Mouse (Mus musculus) G1E (cell line): ENCODE measurements around the gene Nrap.

Experiments
- CTCF ChIP-seq: IDR thresholded peaks from 2 replicates; pipeline ENCODE4 v1.5.1; 2012; ENCODE audit warnings: low read depth, low read length, inconsistent platforms, mixed read lengths
- GATA1 ChIP-seq: IDR thresholded peaks from 2 replicates; pipeline ENCODE4 v1.6.1; 2012; ENCODE audit warnings: borderline replicate concordance, low read length, inconsistent platforms, mixed read lengths
- GATA2 ChIP-seq: IDR thresholded peaks from 2 replicates; pipeline ENCODE4 v1.6.1; 2012; ENCODE audit warnings: low read depth, low read length, inconsistent platforms, borderline replicate concordance
- POLR2AphosphoS5 ChIP-seq: IDR thresholded peaks from 2 replicates; pipeline ENCODE4 v1.6.1; 2012; ENCODE audit warnings: low read depth, low read length, inconsistent platforms; ENCODE audit not compliant: insufficient replicate concordance
- TAL1 ChIP-seq: conservative IDR thresholded peaks from 2 replicates; pipeline ENCODE4 v1.6.1; 2012; ENCODE audit warnings: low read depth, low read length, inconsistent platforms, mixed read lengths

DNA sequence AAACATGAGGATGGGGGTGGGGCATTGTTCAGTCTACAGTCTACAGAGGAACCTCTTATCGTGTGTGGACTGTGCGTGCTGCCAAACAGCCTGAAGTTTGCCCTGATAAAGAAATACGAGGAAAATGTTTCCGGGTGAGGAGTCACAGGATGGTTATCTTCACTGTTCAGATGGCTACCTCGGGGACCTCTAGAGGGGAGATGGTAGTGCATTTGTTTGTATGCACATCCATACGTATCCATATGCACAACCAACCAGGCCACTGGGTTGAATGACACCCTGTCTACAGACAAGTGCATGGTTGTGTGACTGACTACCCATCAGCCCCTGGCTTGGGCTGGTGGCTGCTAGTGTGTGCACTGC is 49.2 kb upstream of the Nrap start:
- TF ChIP-seq CTCF: no peak
- no peak for TF ChIP-seq GATA1
- TF ChIP-seq TAL1: peak; percentile 98
- TF ChIP-seq GATA2: no peak
- TF ChIP-seq POLR2AphosphoS5: no peak
